Mouse (Mus musculus) liver, adult (tissue): ENCODE data around the gene Fkbp8.

Experiments
- GATA4 ChIP-seq: IDR thresholded peaks from 2 replicates; pipeline ENCODE4 v1.6.1; 2014; ENCODE audit warnings: mild to moderate bottlenecking, low read length; ENCODE audit not compliant: insufficient replicate concordance

The Fkbp8 gene

DNA sequence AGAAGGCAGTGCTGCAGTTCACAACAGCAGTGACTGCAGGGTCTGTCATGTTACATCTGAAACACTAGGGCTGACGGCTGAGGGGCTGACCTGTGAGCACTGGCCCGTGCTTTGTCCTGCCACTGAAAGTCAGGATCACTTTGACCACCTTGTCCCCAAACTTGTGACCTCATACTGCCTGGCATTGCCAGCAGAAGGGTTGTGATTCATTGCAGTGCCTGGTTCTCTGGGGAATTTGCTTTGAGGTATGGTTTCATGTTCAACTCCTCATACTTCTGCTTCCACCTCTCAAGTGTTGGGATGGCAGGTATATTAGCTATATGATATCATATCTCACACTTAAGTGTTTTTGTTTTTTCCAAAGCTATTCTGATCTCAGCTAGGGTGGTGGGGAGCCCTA is 8.2 kb downstream of the Fkbp8 start:
- TF ChIP-seq GATA4 = no peak

DNA sequence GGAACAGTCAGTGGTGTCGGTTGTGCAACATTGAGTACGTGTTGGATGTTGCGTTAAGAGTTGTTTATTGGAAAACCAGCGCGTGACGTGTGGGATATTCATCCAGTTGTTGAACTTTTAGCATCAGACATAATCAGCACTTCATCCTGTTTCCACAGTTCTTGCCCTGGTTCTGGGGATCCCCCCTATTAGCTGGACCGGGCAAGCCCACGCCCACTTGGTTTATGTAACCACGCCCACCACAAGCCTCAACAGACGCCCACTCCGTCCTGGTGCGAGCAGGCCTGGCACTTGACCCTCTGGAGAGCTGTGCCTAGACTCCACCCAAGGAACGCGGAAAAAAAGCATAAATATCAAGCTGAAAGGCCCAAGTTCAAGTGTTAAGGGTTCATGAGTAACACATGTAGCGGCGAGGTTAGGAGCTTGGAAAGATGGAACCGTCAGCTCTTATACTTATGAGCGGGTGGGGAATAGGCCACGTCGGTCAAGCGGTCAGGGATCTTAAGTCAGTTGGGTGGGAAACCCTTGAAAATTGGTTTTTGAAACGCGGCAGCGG is 10.6 kb downstream of the Fkbp8 start:
- TF ChIP-seq GATA4 = peak; percentile 74

DNA sequence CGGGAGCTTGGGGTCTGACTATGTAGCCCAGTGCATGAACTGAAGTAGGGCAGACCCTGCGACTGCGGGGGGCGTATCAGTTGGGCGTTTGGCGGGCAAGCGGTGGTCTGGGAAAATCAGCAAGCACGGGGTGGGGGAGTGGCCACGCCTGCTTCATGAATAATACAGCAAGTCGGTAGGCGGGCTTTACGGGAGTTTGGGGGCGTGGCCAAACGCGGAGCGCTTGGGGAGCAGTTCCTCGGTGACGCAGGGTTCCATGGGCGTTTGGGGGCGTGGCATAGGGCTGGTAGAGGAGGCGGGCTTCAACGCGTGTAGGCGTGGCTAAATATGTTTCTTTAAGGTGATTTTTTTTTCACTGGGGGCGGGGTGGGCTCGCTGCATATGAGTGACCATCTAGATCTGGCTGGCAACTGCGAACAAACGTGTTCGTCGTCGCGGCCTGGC is 11.1 kb downstream of the Fkbp8 start:
- TF ChIP-seq GATA4 = no peak

DNA sequence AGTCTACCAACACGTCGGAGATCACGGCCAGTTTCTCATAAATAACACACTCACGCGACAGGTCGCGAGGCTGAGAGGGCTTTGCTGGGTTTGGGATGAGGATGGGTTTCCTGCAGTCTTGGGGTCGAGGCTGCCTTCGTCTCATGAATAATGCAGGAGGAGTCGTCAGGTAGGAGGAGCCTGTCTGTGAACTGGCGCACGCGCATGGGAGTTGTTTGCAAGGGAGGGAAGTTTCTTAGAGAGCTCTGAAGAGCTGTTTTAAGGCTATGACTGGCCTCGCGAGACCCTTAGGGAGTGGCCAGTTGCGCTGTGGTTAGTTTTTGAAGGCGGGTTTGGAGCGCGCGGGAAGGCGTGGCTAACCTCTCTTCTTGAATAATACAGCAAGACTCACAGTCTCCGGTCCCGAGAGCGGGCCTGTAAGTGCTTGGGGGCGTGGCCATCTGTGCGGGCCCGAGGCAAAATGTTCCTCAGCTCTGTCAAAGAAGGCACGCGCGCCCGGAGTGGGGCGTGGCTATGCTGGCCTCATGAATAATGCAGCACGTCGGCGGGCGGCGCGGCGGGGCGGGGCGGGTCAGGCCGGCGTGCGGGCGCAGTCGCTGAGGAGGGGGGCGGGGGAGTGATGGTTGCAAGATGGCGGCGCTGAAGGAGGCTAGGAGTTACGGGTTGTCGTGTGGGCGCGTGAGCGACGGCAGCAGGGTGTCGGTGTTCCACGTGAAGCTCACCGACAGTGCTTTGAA is 11.7 kb downstream of the Fkbp8 start, which contains the start of gene Ell:
Gene Ell (plus strand): TSS at position 381 of the 737 bp plus-strand sequence.
- TF ChIP-seq GATA4 = no peak

DNA sequence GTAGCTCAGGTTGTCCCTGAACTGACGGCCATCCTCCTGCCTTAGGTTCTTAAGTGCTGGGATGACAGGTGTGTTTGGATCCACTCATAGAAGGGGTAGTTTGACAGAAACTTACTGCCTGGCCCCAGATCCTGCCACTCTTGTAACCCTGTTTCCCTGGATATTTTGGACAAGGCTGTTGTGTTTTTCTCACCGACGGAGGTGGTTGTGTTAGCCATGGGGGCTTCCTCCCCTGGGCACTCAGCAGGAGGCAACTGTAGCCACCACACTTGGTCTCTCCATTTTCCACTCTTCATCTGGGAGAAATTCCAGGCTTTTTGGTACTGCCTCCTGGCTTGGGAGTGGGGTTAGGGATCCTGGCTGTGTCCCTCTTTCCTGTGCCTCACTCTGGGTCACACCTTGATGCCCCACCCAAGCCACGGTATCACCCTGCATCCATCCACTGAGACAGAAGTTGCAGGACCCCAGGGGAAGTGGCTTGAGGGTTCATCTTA is 12.5 kb downstream of the Fkbp8 start:
- TF ChIP-seq GATA4 = no peak

DNA sequence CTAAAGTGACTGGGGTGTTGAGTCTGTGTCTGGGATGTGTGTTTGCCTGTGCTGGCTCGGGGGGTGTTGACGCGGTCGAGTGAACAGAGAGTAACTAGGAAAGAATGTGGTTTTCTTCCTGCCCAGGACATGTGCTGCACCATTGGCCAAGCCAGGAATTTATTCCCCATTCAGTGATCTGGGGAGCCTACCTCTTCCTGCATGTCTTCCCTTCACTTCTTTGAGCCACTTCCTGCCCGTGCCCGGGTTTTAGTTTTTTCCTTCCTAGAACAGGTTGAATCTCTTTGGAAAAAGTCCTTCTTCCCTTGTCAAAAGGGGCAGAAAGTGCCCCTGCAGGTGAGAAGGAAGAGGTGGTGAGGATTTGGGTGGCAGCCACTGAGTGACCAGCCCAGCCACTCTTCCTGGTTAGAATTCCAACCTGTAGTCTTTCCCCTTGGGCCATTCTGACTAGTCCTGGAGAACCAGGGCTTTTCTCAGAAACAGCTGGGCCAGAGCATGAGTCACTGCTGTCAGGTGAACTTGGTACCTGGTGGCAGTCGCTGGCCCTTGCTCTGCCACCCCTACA is 13.1 kb downstream of the Fkbp8 start:
- no peak for TF ChIP-seq GATA4

DNA sequence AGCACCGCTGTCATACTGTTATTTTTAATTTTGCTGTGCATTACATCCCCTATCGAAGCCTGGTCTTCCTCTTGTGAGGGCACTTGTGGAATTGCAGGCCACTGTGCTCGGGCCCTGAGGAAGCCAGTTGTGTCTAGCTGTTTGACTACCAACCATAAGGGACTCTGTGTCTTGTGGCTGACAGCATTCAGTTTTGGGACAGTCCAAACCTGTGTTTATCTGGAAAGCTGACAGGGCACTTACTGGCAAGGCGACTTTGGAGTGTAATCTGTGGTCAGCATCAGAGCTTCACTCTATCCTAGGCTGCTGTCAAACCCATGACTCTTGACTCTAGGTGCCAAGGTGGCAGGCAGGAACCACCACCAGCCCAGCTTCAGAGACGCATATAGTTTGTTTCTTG is 13.6 kb downstream of the Fkbp8 start:
- no peak for TF ChIP-seq GATA4

DNA sequence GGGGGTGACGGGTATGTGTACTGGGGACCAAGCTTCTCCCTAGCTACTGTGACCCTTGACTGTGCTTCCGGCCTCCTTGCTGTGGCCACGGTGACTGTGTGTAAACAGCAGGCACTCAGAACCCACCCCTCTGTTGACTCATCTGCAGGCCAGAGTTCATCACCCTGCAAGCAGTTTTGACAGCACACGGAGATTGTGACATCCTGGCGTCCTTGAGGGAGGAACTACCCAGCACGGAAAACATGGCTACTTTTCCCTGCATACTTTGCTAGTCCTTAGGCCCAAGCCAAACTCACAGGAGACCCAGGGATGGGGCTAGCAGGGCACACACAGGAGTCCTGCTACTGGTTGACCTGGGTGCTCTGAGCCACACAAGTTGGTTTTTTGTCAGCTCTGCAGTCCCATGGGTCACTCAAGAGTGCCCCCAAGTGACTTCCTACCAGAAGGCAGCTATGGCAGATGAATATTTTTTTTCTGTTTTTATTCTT is 16.7 kb downstream of the Fkbp8 start:
- TF ChIP-seq GATA4 = peak; percentile 70; the same call in 1 of the 2 replicates

DNA sequence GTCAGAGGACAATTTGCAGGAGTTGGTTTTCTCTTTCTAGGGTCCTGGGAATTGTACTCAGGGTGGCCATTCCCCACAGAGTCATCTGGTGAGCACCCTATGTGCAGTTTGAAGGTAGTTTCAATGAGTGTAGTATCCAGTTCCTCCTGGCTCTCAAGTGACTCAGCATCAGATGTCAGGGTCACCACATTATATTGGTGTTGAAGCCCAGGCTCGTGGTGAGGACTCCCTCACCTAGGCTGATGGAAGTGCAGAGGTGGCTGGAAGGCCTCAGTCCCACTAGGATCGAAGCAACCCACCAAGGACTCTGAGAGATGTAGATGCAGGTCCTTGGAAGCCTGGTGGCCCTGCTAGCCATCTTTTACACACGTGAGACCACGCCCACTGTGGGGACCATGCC is 18.9 kb downstream of the Fkbp8 start:
- TF ChIP-seq GATA4 = no peak

DNA sequence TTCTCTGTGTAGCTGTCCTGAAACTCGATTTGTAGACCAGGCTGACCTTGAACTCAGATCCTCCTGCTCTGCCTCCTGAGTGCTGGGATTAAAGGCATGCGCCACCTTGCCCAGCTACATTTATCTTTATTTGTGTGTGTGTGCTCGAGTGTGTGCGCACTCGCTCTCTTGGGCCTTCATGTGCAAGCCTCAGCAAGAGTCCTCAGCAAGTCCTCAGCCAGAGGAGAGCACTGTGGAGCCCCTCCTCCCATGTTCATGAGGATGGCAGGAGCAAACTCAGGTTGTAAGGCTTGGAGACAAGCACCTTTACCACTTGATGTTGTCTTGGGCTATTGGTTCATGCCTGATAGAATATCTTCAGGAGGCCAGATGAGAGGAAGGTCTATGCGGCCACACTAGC is 20.2 kb downstream of the Fkbp8 start:
- TF ChIP-seq GATA4 = no peak

DNA sequence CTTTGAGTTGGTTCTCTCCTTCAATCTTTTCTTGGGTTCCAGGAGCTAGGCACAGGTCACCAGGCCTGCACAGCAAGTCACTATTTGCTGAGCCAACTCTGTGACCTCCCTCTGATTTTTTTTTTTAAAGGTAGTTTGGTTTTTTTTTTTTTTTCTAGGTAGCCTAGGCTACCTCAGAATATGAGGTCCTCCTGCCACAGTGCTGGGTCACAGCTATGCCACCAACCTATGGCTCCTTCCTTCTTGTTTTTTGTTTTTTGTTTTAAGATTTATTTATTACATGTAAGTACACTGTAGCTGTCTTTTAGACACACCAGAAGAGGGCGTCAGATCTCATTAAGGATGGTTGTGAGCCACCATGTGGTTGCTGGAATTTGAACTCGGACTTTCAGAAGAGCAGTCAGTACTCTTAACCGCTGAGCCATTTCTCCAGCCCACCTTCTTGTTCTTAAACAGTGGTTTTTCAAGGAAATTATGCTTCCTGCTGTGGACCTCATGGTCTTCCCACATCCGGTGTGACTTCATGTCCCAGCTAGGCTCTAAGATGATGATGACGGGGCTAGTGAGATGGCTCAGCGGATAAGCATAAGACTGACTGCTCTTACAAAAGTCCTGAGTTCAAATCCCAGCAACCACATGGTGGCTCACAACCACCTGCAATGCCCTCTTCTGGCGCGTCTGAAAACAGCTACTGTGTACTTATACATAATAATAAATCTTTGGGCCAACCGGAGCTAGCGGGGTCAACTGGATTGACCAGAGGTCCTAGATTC is 22.1 kb downstream of the Fkbp8 start:
- TF ChIP-seq GATA4 = no peak

DNA sequence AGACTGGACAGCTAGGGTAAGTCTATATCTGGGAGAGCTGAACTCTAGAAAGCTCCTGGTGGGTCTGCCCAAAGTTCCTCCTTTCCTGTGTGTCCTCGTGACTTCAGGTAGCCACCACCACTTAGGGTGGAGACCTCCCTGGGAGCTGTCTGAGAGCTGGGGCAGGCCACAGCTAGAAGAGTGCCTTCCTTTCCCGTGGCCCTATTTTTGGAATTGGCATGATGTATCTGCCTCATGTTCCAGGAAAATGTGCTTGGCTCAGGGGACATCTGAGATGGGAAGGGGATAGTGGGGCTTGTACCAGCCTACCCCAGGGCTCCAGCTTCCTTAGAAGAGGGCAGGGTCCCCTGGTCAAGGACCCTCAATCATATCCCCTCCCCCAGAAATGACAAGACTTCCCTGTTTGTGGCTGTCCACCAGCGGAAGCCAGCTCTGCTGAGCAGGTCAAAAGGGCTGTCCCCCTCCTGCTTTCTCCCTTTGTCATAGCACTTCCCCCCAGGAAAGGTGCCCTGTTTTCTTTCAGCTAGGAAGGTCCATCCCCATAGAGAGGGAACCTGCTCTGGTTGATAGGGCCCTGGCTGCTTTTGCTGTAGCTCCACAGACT is 24.1 kb downstream of the Fkbp8 start:
- TF ChIP-seq GATA4 = no peak

DNA sequence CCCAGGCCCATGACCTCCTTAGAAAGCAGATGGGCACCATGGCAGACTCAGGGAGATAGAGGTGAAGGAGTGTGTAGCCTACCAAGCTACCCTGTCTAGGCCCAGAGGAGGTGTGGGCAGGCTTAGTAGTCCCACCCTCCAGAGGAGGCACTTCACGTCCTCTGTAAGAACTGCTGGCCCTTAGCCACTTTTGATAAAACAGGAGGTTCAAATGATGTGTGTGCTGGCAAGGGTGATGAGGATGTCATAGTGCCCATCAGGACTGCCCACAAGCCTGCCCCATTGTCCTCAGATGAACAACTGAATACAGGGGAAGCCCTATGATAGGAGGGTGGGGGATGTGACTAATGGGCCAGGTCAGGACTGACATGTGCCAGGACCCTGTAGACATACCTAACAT is 25.3 kb downstream of the Fkbp8 start:
- TF ChIP-seq GATA4 = no peak

DNA sequence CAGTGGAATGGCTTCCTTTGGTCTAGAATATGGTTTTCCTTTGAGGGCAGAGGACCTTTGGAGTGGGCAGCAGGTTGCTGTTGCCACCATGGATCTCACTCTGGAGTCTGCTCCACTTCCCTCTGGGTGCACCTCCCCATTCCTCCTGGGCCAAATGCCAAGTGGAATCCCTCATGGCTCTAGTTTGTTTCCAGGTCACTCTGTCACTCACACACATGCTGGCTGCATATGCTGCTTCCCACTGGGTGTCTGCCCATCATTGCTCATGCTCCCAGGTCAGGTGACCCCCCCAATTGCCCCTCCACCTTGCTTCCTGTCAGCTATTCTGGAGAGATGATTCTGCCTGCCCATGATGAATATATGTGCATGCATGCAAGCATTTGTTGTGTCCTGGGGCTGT is 26.2 kb downstream of the Fkbp8 start:
- TF ChIP-seq GATA4 = no peak
